Mouse (Mus musculus) intestine, embryonic 16.5 days (tissue): ENCODE measurements around the gene Zfp950. TPM values are rescaled to one million over a fixed set of nuclear protein-coding genes. Genes with fewer than 3 reads are reported as not detected.

Experiments
- ATAC-seq: fragments of 200-750 bp; cut with Nextera tagmentation; 2 replicates; pipeline ENCODE4 v1.8.0; 2017; ENCODE audit warnings: moderate TSS enrichment, moderate library complexity
- H3K27ac ChIP-seq: fragments of 300-500 bp; sonication (generic); 2 replicates; pipeline ENCODE4 v1.5.1; 2014; ENCODE audit warnings: mild to moderate bottlenecking, low read length
- H3K27me3 ChIP-seq: fragments of 300-500 bp; sonication (generic); replicated peaks from 2 replicates; pipeline ENCODE4 v1.6.1; 2014; ENCODE audit warnings: low read length, control low read depth, mixed read lengths; ENCODE audit not compliant: control insufficient read depth, insufficient read depth
- H3K36me3 ChIP-seq: fragments of 300-500 bp; sonication (generic); 2 replicates; pipeline ENCODE4 v1.6.1; 2014; ENCODE audit warnings: low read length, control low read depth; ENCODE audit not compliant: control insufficient read depth, insufficient read depth
- H3K4me1 ChIP-seq: fragments of 300-500 bp; sonication (generic); 2 replicates; pipeline ENCODE4 v1.6.1; 2014; ENCODE audit warnings: low read length, control low read depth, mixed read lengths; ENCODE audit not compliant: control insufficient read depth, insufficient read depth
- H3K4me2 ChIP-seq: fragments of 300-500 bp; sonication (generic); 2 replicates; pipeline ENCODE4 v1.6.1; 2014; ENCODE audit warnings: low read depth, low read length, control low read depth
- H3K4me3 ChIP-seq: fragments of 300-500 bp; sonication (generic); 2 replicates; pipeline ENCODE4 v1.5.1; 2014; ENCODE audit warnings: mild to moderate bottlenecking, low read length
- H3K9ac ChIP-seq: fragments of 300-500 bp; sonication (generic); 2 replicates; pipeline ENCODE4 v1.6.1; 2014; ENCODE audit warnings: low read depth, low read length
- H3K9me3 ChIP-seq: fragments of 300-500 bp; sonication (generic); 2 replicates; pipeline ENCODE4 v1.6.1; 2016; ENCODE audit warnings: low read length, control low read depth; ENCODE audit not compliant: control insufficient read depth
- WGBS: fragments of 180-500 bp; shearing (Covaris S2); extraction: QIAGEN DNeasy Blood & Tissue Kit; methylation state at CpG from one replicate; pipeline ENCODE4 v1.1.7; 2014; 5-methylcytosine and 5-hydroxymethylcytosine counted together
- polyA plus RNA-seq: library from polyadenylated mRNA; unstranded; fragments of >200 nt; fragmentation: Nextera tagmentation; extraction: Ambion mirVana; gene quantifications from 2 replicates; pipeline ENCODE4 v1.2.1, GENCODE M21; 2015

The Zfp950 gene
- polyA plus RNA-seq, 1 experiment from 2014 or later = 34.2 TPM

DNA sequence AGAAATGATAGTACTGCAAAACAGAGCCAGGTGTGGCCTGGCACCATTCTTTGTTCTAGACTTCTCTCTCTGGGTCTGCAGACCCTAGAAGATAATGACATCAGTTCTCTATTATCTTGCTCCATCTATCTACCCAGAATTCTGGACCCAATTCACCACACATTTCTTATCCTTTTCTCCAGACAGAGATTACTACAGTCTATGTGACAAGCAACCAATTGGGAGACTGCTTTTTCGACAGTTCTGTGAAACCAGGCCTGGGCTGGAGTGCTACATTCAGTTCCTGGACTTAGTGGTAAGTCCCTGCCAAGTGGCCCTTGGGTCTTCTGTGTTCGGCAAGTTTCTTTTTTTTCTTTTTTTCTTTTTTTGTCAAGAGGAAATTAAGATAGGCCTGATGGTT is 109.1 kb downstream of the Zfp950 start:
- Histone ChIP-seq H3K27ac (no peak overlapping the region), H3K36me3 (no peaks in the 10 kb centered on the region), H3K4me2 (no peak overlapping the region), H3K9ac (no peak overlapping the region), H3K9me3 (no peaks in the 10 kb centered on the region), H3K27me3 (no peaks in the 10 kb centered on the region), H3K4me3 (no peak overlapping the region), H3K4me1 (no peaks in the 10 kb centered on the region)
- ATAC-seq = no peak
- 80% methylated on average over 2 of the region's 2 CpGs for WGBS

DNA sequence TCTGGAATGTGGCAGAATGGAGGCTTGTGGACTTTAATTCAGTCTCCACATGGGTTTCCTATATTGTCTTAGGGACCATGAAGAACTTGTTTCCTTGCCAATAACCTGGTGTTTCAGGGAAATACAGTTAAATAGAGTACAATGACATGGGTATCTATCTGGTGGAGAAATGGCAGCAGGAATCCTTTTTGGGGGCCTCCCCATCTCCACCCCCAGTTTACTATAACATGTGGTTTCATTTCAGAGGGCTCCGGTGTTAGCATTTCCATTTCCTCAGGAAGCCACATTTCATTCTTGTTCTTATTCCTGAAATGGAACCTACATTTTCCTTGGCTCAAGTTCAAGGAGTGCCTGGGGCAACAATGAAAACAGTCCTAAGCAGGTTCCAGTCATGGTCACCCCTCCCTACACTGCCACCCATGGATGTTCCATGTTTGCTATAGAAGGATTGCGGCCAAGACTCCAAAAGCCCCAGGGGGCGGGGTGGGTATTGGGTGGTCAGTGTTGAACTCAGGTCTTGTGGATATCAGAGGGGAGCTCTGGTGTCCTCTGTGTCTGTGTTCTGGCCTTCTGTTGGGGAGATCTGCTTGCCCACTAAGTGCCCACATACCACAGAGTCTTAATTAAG is 118.6 kb downstream of the Zfp950 start:
- no peaks in the 10 kb centered on the region for H3K4me1 ChIP-seq
- H3K4me3 ChIP-seq = no peak overlapping the region
- no peak overlapping the region for H3K4me2 ChIP-seq
- no peak overlapping the region for H3K27ac ChIP-seq
- 78% methylated on average over 3 of the region's 3 CpGs for WGBS
- H3K9ac ChIP-seq = no peak overlapping the region
- H3K9me3 ChIP-seq = no peaks in the 10 kb centered on the region
- no peaks in the 10 kb centered on the region for H3K36me3 ChIP-seq
- no peaks in the 10 kb centered on the region for H3K27me3 ChIP-seq
- ATAC-seq = no peak

DNA sequence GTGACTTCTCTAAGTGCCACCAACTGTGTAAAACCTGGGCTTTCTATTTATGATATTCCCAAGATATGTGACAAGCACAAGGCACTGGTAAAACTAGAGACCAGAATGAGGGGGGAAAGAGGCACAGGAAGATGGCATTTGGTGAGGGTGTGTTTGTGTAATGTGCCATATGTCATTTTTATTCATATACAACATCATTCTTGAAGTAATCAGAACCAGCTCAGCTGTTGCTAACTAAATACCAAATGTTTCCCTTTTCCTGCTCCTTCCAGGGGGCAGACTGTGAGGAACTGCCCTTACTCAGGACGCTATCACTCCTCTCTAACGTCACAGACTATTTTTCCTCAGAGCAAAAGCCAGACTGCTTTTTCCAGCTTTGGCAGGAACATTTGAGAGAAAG is 119.1 kb downstream of the Zfp950 start:
- ATAC-seq = no peak
- no peak overlapping the region for H3K4me3 ChIP-seq
- H3K9me3 ChIP-seq = no peaks in the 10 kb centered on the region
- H3K27ac ChIP-seq = no peak overlapping the region
- no peak overlapping the region for H3K4me2 ChIP-seq
- no peaks in the 10 kb centered on the region for H3K36me3 ChIP-seq
- H3K4me1 ChIP-seq = no peaks in the 10 kb centered on the region
- H3K9ac ChIP-seq = no peak overlapping the region
- WGBS = 45% methylated on average over 2 of the region's 2 CpGs
- H3K27me3 ChIP-seq = no peaks in the 10 kb centered on the region

DNA sequence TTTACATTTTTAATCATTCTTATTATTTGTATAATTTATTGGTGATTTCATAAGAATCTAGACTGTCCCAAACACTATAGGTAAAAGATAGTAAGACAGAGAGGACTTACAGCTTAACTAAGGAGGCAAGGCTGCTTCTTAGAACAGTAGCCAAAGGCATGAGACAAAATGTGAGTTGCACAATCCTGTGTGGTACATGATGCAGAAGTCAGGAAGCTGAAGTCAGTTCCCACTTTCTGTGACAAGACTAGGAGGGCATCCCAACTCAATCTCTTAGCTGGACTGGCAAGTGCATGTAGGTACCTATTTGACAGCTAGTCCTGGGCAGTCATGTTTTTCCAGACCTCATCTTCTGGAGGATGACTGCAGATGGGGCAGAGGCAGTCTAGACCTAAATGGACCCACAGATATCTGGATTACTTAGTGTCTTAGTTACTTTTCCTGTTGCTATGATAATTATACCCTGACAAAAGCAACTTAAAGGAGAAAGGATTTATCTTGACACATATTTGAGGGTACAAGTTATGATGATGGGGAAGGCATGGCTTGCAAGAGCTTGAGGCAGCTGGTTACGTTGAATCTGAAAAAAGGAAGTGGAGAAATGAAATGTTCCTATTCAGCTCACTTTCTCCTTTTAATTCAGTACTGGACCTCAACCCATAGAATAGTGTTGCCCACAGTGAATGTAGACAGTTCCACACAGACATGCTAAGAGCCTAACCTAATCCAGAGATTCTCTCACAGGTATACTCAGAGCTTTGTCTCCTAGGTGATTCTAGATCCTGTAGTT is 123.0 kb downstream of the Zfp950 start:
- WGBS = 92% methylated on average over 1 of the region's 1 CpGs
- Histone ChIP-seq H3K4me3 (no peak overlapping the region), H3K4me2 (no peak overlapping the region), H3K27me3 (no peaks in the 10 kb centered on the region), H3K9ac (no peak overlapping the region), H3K4me1 (no peaks in the 10 kb centered on the region), H3K36me3 (no peaks in the 10 kb centered on the region), H3K9me3 (no peaks in the 10 kb centered on the region), H3K27ac (no peak overlapping the region)
- no peak for ATAC-seq

DNA sequence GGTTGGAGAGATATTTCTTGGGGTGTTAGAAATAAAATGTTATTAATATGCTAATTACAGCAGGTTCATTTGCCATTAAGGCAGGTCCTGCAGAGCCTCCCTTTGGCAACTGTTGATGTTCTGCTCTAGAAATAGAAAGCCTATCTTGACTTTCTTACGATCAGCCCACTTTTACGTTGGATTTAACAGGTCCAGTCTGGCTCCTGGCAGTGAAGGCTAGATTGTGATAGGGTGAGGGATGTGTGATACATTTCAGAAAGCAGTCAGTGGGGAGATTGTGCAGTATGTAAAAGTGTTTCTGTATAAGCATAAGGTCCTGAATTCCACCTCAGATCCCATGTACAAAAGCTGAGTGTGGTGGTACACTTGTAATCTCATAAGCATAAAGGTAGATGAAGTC is 131.4 kb downstream of the Zfp950 start:
- no peaks in the 10 kb centered on the region for H3K27me3 ChIP-seq
- H3K9me3 ChIP-seq = no peaks in the 10 kb centered on the region
- ATAC-seq = no peak
- no peak overlapping the region for H3K4me3 ChIP-seq
- 88% methylated on average over 2 of the region's 2 CpGs for WGBS
- H3K36me3 ChIP-seq = no peaks in the 10 kb centered on the region
- no peaks in the 10 kb centered on the region for H3K4me1 ChIP-seq
- H3K27ac ChIP-seq = no peak overlapping the region
- no peak overlapping the region for H3K4me2 ChIP-seq
- H3K9ac ChIP-seq = no peak overlapping the region

Other genes starting within 250 kb of the Zfp950 start
- gene Gm7102, start 35.5 kb upstream of the Zfp950 start, polyA plus RNA-seq = 0.18 TPM in 1 of 2 replicates, not detected in the other
- gene Gm6020, start 43.0 kb upstream of the Zfp950 start, polyA plus RNA-seq = not detected in 2 replicates
- gene Csf2ra, start 87.6 kb upstream of the Zfp950 start, polyA plus RNA-seq = 35.6 and 36.5 TPM in 2 replicates
- gene Gm21060, start 156.2 kb upstream of the Zfp950 start, polyA plus RNA-seq = not detected in 2 replicates